Mouse (Mus musculus): ENCODE results near the gene Btf3. TPM values are rescaled to one million over a fixed set of nuclear protein-coding genes. Genes with fewer than 3 reads are reported as not detected.

Gene Btf3
- 1,134 TPM for polyA plus RNA-seq (2012; fragmentation: generic; extraction: Trizol)

GRCm38 (mm10) chr13:98316480-98317245, at the start of gene Btf3:
Btf3 (minus strand) TSS chr13:98317006.
- peaks cover 34% of the 10 kb centered on the region for H3K36me3 ChIP-seq (ENCODE audit: control insufficient read depth, insufficient read depth)
- peak within 1 kb of the TSS; percentile 98 for H3K4me2 ChIP-seq (ENCODE audit: low read depth)
- H3ac ChIP-seq (ENCODE audit: control insufficient read depth, insufficient read length) = peak within 1 kb of the TSS; percentile 100
- TF ChIP-seq POLR2A (IDR thresholded peaks at IDR 0.05; ENCODE audit: insufficient read length, low read depth) (peak; percentile 59), MYOG (IDR thresholded peaks at IDR 0.05; ENCODE audit: control insufficient read depth in 1 of 3, insufficient read depth in 1 of 3, insufficient read length in 2 of 3, low read depth in 2 of 3) (no peak)
- peaks cover 48% of the 10 kb centered on the region for H3K79me2 ChIP-seq (ENCODE audit: control insufficient read depth, insufficient read depth)
- peak within 1 kb of the TSS; percentile 78 for H3K4me3 ChIP-seq
- no peaks in the 10 kb centered on the region for H3K27me3 ChIP-seq (ENCODE audit: control insufficient read depth, insufficient read depth, insufficient read length)

DNA sequence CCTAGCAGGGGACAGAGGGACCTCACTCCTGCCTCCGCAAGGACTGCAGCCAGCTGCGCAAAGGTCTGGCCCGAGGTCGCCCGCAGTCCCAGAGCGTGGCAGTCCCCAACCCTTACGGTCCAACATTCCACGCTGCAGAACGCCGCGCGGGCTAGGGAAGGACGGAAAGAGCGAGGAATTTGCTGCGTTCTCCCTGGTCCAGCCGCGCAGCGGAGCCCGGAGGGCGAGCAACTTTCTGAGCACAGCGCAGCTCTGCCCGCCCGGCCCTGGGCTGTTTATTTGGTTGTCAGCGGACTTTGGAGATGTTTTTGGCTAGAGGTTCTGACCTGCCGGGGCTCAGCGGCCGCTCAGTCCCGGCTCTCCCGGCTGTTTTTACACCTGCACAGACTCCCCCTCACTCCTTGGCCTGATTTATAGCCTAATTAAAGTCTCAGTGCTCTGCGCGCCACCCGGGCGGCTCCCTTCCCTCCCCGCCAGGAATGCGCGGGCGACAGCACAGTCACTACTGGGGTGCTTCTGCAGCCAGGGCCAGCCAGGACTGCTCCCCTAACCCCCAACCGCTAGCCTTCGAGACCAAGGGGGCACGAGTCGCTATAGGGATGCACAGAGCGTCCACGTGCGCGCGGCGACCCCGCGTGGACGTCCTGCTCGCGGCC, 49.1 kb upstream of the Btf3 start:
- Histone ChIP-seq H3K36me3 (ENCODE audit: control insufficient read depth, insufficient read depth) (no peaks in the 10 kb centered on the region), H3ac (ENCODE audit: control insufficient read depth, insufficient read length) (no peak overlapping the region), H3K4me3 (no peak overlapping the region), H3K4me2 (ENCODE audit: low read depth) (peak overlapping the region; percentile 18), H3K27me3 (ENCODE audit: control insufficient read depth, insufficient read depth, insufficient read length) (peaks cover 30% of the 10 kb centered on the region), H3K79me2 (ENCODE audit: control insufficient read depth, insufficient read depth) (no peaks in the 10 kb centered on the region)
- no peak for TF ChIP-seq CEBPB (IDR thresholded peaks at IDR 0.05; ENCODE audit: insufficient read depth, poor library complexity, severe bottlenecking)
- TF ChIP-seq MYOD1 (IDR thresholded peaks at IDR 0.05; ENCODE audit: control insufficient read depth in 1 of 3, insufficient read length in 2 of 3, low read depth in 2 of 3) = no peak

GRCm38 (mm10) chr13:98365081-98365480, 48.3 kb upstream of the Btf3 start:
- no peak for TF ChIP-seq POLR2AphosphoS2 (IDR thresholded peaks at IDR 0.05; ENCODE audit: insufficient read length, low read depth)
- no peak for TF ChIP-seq TCF12 (IDR thresholded peaks at IDR 0.05; ENCODE audit: insufficient read depth, poor library complexity, severe bottlenecking)
- TF ChIP-seq USF1 (IDR thresholded peaks at IDR 0.05; ENCODE audit: low read depth) = no peak
- no peak for TF ChIP-seq TCF3 (IDR thresholded peaks at IDR 0.05; ENCODE audit: insufficient read length, low read depth)
- no peak for TF ChIP-seq REST (IDR thresholded peaks at IDR 0.05; ENCODE audit: insufficient read depth, insufficient read length)
- no peak for TF ChIP-seq SRF (IDR thresholded peaks at IDR 0.05; ENCODE audit: control insufficient read depth, insufficient read length, low read depth)
- no peak for TF ChIP-seq CEBPB (IDR thresholded peaks at IDR 0.05; ENCODE audit: insufficient read depth, poor library complexity, severe bottlenecking)
- TF ChIP-seq MYOD1 (IDR thresholded peaks at IDR 0.05; ENCODE audit: control insufficient read depth in 1 of 3, insufficient read length in 2 of 3, low read depth in 2 of 3) = no peak
- no peak for TF ChIP-seq E2F4 (IDR thresholded peaks at IDR 0.05; ENCODE audit: insufficient read depth)
- no peak for TF ChIP-seq MYOG (IDR thresholded peaks at IDR 0.05; ENCODE audit: control insufficient read depth in 1 of 3, insufficient read depth in 1 of 3, insufficient read length in 2 of 3, low read depth in 2 of 3)
- no peak for TF ChIP-seq MAX (IDR thresholded peaks at IDR 0.05; ENCODE audit: low read depth)
- TF ChIP-seq POLR2A (IDR thresholded peaks at IDR 0.05; ENCODE audit: insufficient read length, low read depth) = no peak
- no peak overlapping the region for H3ac ChIP-seq (ENCODE audit: control insufficient read depth, insufficient read length)
- no peak overlapping the region for H3K4me2 ChIP-seq (ENCODE audit: low read depth)
- H3K79me2 ChIP-seq (ENCODE audit: control insufficient read depth, insufficient read depth) = no peaks in the 10 kb centered on the region
- peaks cover 38% of the 10 kb centered on the region for H3K27me3 ChIP-seq (ENCODE audit: control insufficient read depth, insufficient read depth, insufficient read length)
- no peaks in the 10 kb centered on the region for H3K36me3 ChIP-seq (ENCODE audit: control insufficient read depth, insufficient read depth)
- H3K4me3 ChIP-seq = no peak overlapping the region

DNA sequence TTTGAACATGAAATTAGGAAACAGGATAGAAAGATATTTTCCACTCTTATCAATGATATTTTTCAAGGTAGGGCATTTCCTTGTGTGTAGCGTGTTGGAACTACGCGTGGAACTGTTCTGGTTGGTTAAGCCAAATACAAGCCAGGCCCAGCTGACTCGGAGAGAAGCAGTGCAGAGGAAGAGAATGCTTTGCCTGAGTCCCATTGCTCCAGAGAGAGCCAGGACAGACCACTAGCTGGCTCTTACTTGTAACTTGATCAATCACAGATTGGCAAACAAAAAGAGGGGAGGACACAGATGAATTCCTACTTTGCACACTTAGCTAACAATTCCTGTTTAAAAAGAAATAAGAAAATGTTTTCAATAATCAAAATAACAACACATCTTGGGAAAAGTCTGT, 46.2 kb upstream of the Btf3 start:
- TF ChIP-seq TCF3 (IDR thresholded peaks at IDR 0.05; ENCODE audit: insufficient read length, low read depth) (no peak), E2F4 (IDR thresholded peaks at IDR 0.05; ENCODE audit: insufficient read depth) (no peak), POLR2AphosphoS2 (IDR thresholded peaks at IDR 0.05; ENCODE audit: insufficient read length, low read depth) (no peak), CEBPB (IDR thresholded peaks at IDR 0.05; ENCODE audit: insufficient read depth, poor library complexity, severe bottlenecking) (no peak), MAX (IDR thresholded peaks at IDR 0.05; ENCODE audit: low read depth) (no peak), TCF12 (IDR thresholded peaks at IDR 0.05; ENCODE audit: insufficient read depth, poor library complexity, severe bottlenecking) (no peak)
- Histone ChIP-seq H3K79me2 (ENCODE audit: control insufficient read depth, insufficient read depth) (no peaks in the 10 kb centered on the region), H3K27me3 (ENCODE audit: control insufficient read depth, insufficient read depth, insufficient read length) (peaks cover 58% of the 10 kb centered on the region), H3K4me3 (no peak overlapping the region), H3ac (ENCODE audit: control insufficient read depth, insufficient read length) (no peak overlapping the region), H3K4me2 (ENCODE audit: low read depth) (no peak overlapping the region), H3K36me3 (ENCODE audit: control insufficient read depth, insufficient read depth) (no peaks in the 10 kb centered on the region)

- H3K79me2 ChIP-seq (ENCODE audit: control insufficient read depth, insufficient read depth) = no peaks in the 10 kb centered on the region
- no peak overlapping the region for H3ac ChIP-seq (ENCODE audit: control insufficient read depth, insufficient read length)
- H3K27me3 ChIP-seq (ENCODE audit: control insufficient read depth, insufficient read depth, insufficient read length) = peaks cover 56% of the 10 kb centered on the region
- H3K4me3 ChIP-seq = no peak overlapping the region
- no peaks in the 10 kb centered on the region for H3K36me3 ChIP-seq (ENCODE audit: control insufficient read depth, insufficient read depth)
- H3K4me2 ChIP-seq (ENCODE audit: low read depth) = no peak overlapping the region
- no peak for TF ChIP-seq POLR2A (IDR thresholded peaks at IDR 0.05; ENCODE audit: insufficient read length, low read depth)
- TF ChIP-seq SRF (IDR thresholded peaks at IDR 0.05; ENCODE audit: control insufficient read depth, insufficient read length, low read depth) = no peak
- no peak for TF ChIP-seq TCF3 (IDR thresholded peaks at IDR 0.05; ENCODE audit: insufficient read length, low read depth)
- TF ChIP-seq TCF12 (IDR thresholded peaks at IDR 0.05; ENCODE audit: insufficient read depth, poor library complexity, severe bottlenecking) = no peak
- no peak for TF ChIP-seq REST (IDR thresholded peaks at IDR 0.05; ENCODE audit: insufficient read depth, insufficient read length)
- TF ChIP-seq MAX (IDR thresholded peaks at IDR 0.05; ENCODE audit: low read depth) = no peak
- no peak for TF ChIP-seq POLR2AphosphoS2 (IDR thresholded peaks at IDR 0.05; ENCODE audit: insufficient read length, low read depth)
- no peak for TF ChIP-seq E2F4 (IDR thresholded peaks at IDR 0.05; ENCODE audit: insufficient read depth)
- TF ChIP-seq MYOD1 (IDR thresholded peaks at IDR 0.05; ENCODE audit: control insufficient read depth in 1 of 3, insufficient read length in 2 of 3, low read depth in 2 of 3) = no peak
- TF ChIP-seq USF1 (IDR thresholded peaks at IDR 0.05; ENCODE audit: low read depth) = no peak
- no peak for TF ChIP-seq CEBPB (IDR thresholded peaks at IDR 0.05; ENCODE audit: insufficient read depth, poor library complexity, severe bottlenecking)
- TF ChIP-seq MYOG (IDR thresholded peaks at IDR 0.05; ENCODE audit: control insufficient read depth in 1 of 3, insufficient read depth in 1 of 3, insufficient read length in 2 of 3, low read depth in 2 of 3) = no peak
These were observed 44.4 kb upstream of the Btf3 start for GRCm38 (mm10) chr13:98361161-98361560.

Measured in myocyte (in vitro differentiated cells).